ENCODE assay signal across 29 mouse cellular contexts in the genomic region with DNA sequence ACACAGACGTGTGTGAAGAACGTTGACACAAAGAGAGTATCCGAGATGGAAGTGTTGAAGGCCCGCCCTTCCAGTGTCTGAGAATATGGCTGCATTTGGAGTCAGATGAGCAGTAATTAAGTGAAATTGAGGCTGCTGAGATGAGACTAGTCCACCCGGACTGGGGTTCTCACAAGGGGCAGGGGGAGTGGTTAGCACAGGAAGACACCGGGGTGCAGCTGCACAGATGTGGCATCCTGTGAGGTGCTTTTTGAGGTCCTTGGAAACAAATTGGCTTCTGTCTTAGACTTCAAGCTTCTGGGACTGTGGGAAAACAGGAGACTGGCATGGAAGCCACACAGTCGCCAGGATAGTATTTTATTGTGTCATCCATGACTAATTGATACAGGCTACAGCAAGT.
A peak's percentile ranks its signal among the peaks of the same experiment; 100 is the strongest.
DNase-seq lines count a peak whose midpoint lies in the region; TF ChIP-seq lines count a peak whose summit lies in the region.
"Had no signal": no experiment of that assay in that cellular context is flagged by ENCODE, and none has a peak within 500 bp of the region (broad histone marks: within the 10 kb centered on the region; RNA-seq: fewer than 3 reads in every experiment).

No protein-coding gene starts in this region.

- H3K36me3 ChIP-seq in thymus, adult 2 months (ENCODE audit: control insufficient read depth, insufficient read depth, low read length): no peaks in the 10 kb centered on the region
- H3K36me3 ChIP-seq: embryonic facial prominence, embryonic 13.5 days; G1E; heart, embryonic 13.5 days; hindbrain, embryonic 13.5 days; intestine, embryonic 15.5 days; limb, embryonic 12.5 days; midbrain, embryonic 12.5 days had no signal

- no peak for TF ChIP-seq CTCF in thymus, adult 2 months (IDR thresholded peaks at IDR 0.05; ENCODE audit: borderline replicate concordance, control insufficient read depth, extremely low read depth, insufficient read depth, low read length, poor library complexity)

- H3K4me3 ChIP-seq in thymus, adult 2 months (ENCODE audit: control insufficient read depth, insufficient read depth, low read length): no peak overlapping the region
- H3K4me3 ChIP-seq: embryonic facial prominence, embryonic 13.5 days; erythroblast, embryonic 14.5 days; forebrain, embryonic 13.5 days; heart, embryonic 13.5 days; hindbrain, embryonic 13.5 days; intestine, embryonic 15.5 days; limb, embryonic 12.5 days; midbrain, embryonic 12.5 days had no signal

- H3K27ac ChIP-seq in thymus, adult 2 months (ENCODE audit: control insufficient read depth, insufficient read depth, low read length): peak overlapping the region; percentile 45; the same call in 1 of the 2 replicates
- H3K27ac ChIP-seq: embryonic facial prominence, embryonic 13.5 days; forebrain, embryonic 13.5 days; hindbrain, embryonic 13.5 days; intestine, embryonic 15.5 days; limb, embryonic 12.5 days; midbrain, embryonic 12.5 days had no signal

- 46% methylated on average over 7 of the region's 7 CpGs for WGBS in thymus, adult 2 months

- DNase-seq in CD4-positive helper T cell, adult 2 months (ENCODE audit: low read depth, low spot score): peak; percentile 22
- DNase-seq in T-cell, adult 2 months (ENCODE audit: low spot score): peak; percentile 44
- peak; percentile 47 for DNase-seq in thymus, adult 2 months
- peak; percentile 65 for DNase-seq in thymus, postnatal 4 days
- no peak for DNase-seq in kidney, postnatal 14 days
- no peak for DNase-seq in ovary, postnatal 14 days (ENCODE audit: low spot score)
- DNase-seq in spleen, adult 12 weeks (ENCODE audit: low spot score): no peak
- DNase-seq: adrenal gland, postnatal 14 days; cerebellum, adult 8-10 months; cerebellum, postnatal 36 days; embryo, embryonic 11 days; heart, postnatal 14 days; kidney, postnatal 36 days; layer of hippocampus, postnatal 36 days; liver, postnatal 0 days; lung, postnatal 10 days; right cerebral cortex, postnatal 14 days; spleen, adult 18-20 months had no signal

- TF ChIP-seq POLR2A in thymus, adult 2 months (IDR thresholded peaks at IDR 0.05; ENCODE audit: control insufficient read depth, extremely low read depth, insufficient read depth, low read length, poor library complexity): no peak

- peaks cover 44% of the 10 kb centered on the region for H3K4me1 ChIP-seq in thymus, adult 2 months (replicated peaks; ENCODE audit: control insufficient read depth, insufficient read depth, low read length)

- H3K27me3 ChIP-seq in thymus, adult 2 months (ENCODE audit: control insufficient read depth, insufficient read depth, low read length): no peaks in the 10 kb centered on the region
- H3K27me3 ChIP-seq: CH12.LX; embryonic facial prominence, embryonic 13.5 days; forebrain, embryonic 13.5 days; hindbrain, embryonic 13.5 days; intestine, embryonic 15.5 days; limb, embryonic 12.5 days; midbrain, embryonic 12.5 days; Patski had no signal

Comparison
In these comparisons a context has a peak if more than half of its experiments do, and no peak if none do; other contexts are left out.
1. DNase-seq: peak in CD4-positive helper T cell, adult 2 months (single experiment), T-cell, adult 2 months (single experiment), thymus, adult 2 months (single experiment) and thymus, postnatal 4 days (single experiment); none in kidney, postnatal 14 days (single experiment), ovary, postnatal 14 days (single experiment) and spleen, adult 12 weeks (single experiment).